Mouse (Mus musculus): ENCODE measurements at regions not wholly inside any gene's neighbourhood (a gene's known extent, or its start where the extent isn't known, plus 50 kb on each side); places are given as distances from the start of the nearest gene placed in this dataset.

DNA sequence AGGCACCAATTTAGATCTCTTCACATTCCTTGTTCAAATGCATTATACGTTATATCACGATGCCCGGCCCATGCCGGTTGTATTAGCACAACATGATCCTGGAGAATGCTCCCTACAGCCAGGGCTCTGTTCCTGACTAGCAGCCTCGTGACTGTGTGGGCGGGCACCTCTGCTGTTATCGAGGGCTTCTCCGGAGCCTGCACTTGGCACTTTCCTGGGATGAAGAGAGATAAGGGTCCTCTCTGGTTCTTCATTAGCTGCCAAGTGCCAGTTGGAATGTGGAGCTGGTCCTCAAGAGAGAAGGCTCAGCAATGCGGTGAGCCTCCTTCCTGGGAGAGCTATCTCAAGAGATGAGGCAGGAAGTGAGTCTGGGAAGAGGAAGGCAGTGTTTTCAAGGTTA, 598.9 kb upstream of the AI429214 start:
- TF ChIP-seq CEBPB (IDR thresholded peaks at IDR 0.05; ENCODE audit: insufficient read depth, poor library complexity, severe bottlenecking) (no peak), USF1 (IDR thresholded peaks at IDR 0.05; ENCODE audit: low read depth) (no peak), POLR2A (IDR thresholded peaks at IDR 0.05; ENCODE audit: insufficient read length, low read depth) (no peak), MAX (IDR thresholded peaks at IDR 0.05; ENCODE audit: low read depth) (no peak), E2F4 (IDR thresholded peaks at IDR 0.05; ENCODE audit: insufficient read depth) (no peak), SRF (IDR thresholded peaks at IDR 0.05; ENCODE audit: control insufficient read depth, insufficient read length, low read depth) (no peak), POLR2AphosphoS2 (IDR thresholded peaks at IDR 0.05; ENCODE audit: insufficient read length, low read depth) (no peak), TCF12 (IDR thresholded peaks at IDR 0.05; ENCODE audit: insufficient read depth, poor library complexity, severe bottlenecking) (no peak), MYOG (IDR thresholded peaks at IDR 0.05; ENCODE audit: control insufficient read depth in 1 of 3, insufficient read depth in 1 of 3, insufficient read length in 2 of 3, low read depth in 2 of 3) (no peak)

All from myocyte (in vitro differentiated cells).